8 mouse cellular contexts compared by ENCODE assay signal in the genomic region with DNA sequence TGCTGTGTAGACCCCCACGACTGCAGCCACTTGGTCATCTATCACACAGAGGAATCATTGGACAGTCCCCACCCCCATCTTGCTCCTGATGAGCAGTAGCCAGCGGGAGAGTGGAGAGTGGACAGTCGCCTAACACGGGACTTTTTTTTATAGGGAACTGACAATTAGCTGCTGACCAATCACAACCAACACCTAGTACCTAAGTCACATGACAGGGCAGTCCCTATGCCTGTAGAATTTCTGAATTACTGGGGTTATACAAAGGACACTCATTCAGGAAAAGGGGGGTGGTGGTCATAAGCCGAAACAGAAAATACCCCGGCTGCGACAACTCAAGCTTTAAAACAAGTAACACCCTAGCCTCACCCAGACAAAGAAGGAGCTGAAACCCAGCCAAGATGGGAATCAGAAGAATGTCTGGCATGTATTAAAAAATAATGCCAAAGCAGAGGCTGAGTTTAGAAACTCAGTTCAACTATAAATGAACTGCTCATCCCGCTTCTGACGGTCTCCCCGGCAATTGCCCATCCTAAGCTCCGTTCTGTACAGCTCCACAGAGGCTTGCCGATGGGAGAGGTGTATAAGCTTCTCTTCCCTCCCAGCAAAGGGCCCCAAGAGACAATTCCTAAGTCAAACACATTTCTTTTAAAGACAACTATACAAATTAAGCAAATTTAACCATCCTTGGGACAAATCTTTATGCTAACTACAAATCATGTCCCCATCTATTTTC.
DNase-seq lines count a peak whose midpoint lies in the region; ATAC-seq and TF ChIP-seq lines count a peak whose summit lies in the region.

No protein-coding gene starts in this region.

- H3K4me3 ChIP-seq in thymus, adult 2 months (ENCODE audit: control insufficient read depth, insufficient read depth, low read length) = peak overlapping the region; percentile 43
- H3K4me3 ChIP-seq in gastrocnemius, adult 2 months = peak overlapping the region; percentile 71
- H3K4me3 ChIP-seq in intestine, embryonic 15.5 days (replicated peaks) = peak overlapping the region; percentile 19

- no peaks in the 10 kb centered on the region for H3K4me1 ChIP-seq in thymus, adult 2 months (replicated peaks; ENCODE audit: control insufficient read depth, insufficient read depth, low read length)
- no peaks in the 10 kb centered on the region for H3K4me1 ChIP-seq in intestine, embryonic 15.5 days (replicated peaks)

- no peaks in the 10 kb centered on the region for H3K27me3 ChIP-seq in thymus, adult 2 months (ENCODE audit: control insufficient read depth, insufficient read depth, low read length)
- no peaks in the 10 kb centered on the region for H3K27me3 ChIP-seq in intestine, embryonic 15.5 days (replicated peaks)

- 6% methylated on average over 12 of the region's 12 CpGs for WGBS in thymus, adult 2 months
- 56% methylated on average over 12 of the region's 12 CpGs for WGBS in intestine, embryonic 15.5 days

- H3K9ac ChIP-seq in intestine, embryonic 15.5 days = no peak overlapping the region

- TF ChIP-seq CTCF in thymus, adult 2 months (IDR thresholded peaks at IDR 0.05; ENCODE audit: borderline replicate concordance, control insufficient read depth, extremely low read depth, insufficient read depth, low read length, poor library complexity) = no peak
- TF ChIP-seq CTCF in gastrocnemius, adult 2 months (IDR thresholded peaks at IDR 0.05) = no peak

- H3K4me2 ChIP-seq in intestine, embryonic 15.5 days (replicated peaks) = peak overlapping the region; percentile 41

- intact Hi-C loops in gastrocnemius, adult 2 months (cut with DNase I) = no loop called here

- no peak overlapping the region for H3K27ac ChIP-seq in thymus, adult 2 months (ENCODE audit: control insufficient read depth, insufficient read depth, low read length)
- peak overlapping the region; percentile 78 for H3K27ac ChIP-seq in gastrocnemius, adult 2 months
- no peak overlapping the region for H3K27ac ChIP-seq in intestine, embryonic 15.5 days

- ATAC-seq in intestine, embryonic 15.5 days = peak; percentile 47; the same call in 1 of the 2 replicates
- ATAC-seq in inflammation-experienced regulatory T-cells, adult 6 months = no peak

- no peak for TF ChIP-seq POLR2A in thymus, adult 2 months (IDR thresholded peaks at IDR 0.05; ENCODE audit: control insufficient read depth, extremely low read depth, insufficient read depth, low read length, poor library complexity)

- no peaks in the 10 kb centered on the region for H3K9me3 ChIP-seq in intestine, embryonic 15.5 days

- H3K36me3 ChIP-seq in thymus, adult 2 months (ENCODE audit: control insufficient read depth, insufficient read depth, low read length) = no peaks in the 10 kb centered on the region
- H3K36me3 ChIP-seq in intestine, embryonic 15.5 days = no peaks in the 10 kb centered on the region

- DNase-seq in thymus, adult 2 months = peak; percentile 3
- DNase-seq in thymus, postnatal 4 days = no peak
- peak; percentile 12 for DNase-seq in cerebellum, adult 11 months
- peak; percentile 42 for DNase-seq in gastrocnemius, adult 2 months
- DNase-seq in lung, postnatal 14 days = peak; percentile 31
- DNase-seq in skeletal muscle tissue, adult 2 months (ENCODE audit: low read depth, low spot score) = peak; percentile 27

Comparison
In these comparisons a context has a peak if more than half of its experiments do, and no peak if none do; other contexts are left out.
1. H3K4me3 ChIP-seq: peak in every context shown above with its lines; median percentile 71 in gastrocnemius, adult 2 months; 43 in thymus, adult 2 months; 19 in intestine, embryonic 15.5 days.